Comparison of ENCODE assay signal across 8 mouse cellular contexts in the genomic region with DNA sequence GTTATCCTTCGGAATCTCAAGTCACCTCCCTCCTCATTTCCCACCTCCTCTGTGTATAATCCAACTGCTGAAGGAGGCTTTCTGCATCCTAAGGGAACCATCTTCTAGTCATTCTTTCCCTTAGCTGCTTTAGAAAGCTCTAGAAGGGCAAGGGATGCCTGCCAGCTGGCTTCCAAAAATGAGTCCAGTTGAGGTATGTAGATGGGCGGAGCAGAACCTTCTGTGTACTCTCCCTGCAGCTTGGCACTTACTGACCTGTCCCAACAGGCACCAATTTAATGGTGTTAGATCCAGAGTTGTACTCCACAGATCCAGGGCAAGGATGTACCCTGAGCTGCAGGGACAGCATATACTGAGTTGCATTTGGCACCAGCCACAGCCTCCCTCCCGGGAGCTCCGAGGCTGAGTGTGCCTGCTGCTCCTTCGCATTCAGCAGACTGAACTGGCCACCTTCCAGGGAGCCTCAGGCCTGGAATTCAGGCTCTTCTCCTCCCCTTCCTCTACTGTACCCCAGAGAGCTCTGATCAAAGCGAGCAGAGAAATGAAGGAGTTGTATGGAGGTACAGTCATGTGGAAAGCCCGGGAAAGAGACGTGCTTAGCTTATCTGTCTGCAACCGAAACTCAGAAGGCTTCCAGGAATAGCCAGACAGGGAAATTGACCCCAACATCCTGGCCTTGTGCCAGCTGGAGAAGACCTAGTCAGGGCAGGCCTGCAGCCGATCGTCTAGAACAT.
DNase-seq lines count a peak whose midpoint lies in the region; ATAC-seq lines count a peak whose summit lies in the region.

No protein-coding gene starts in this region.

- no peak overlapping the region for H3K4me3 ChIP-seq in forebrain, embryonic 14.5 days (ENCODE audit: low read depth, low read length)
- H3K4me3 ChIP-seq in forebrain, embryonic 11.5 days (ENCODE audit: low read depth, low read length) = no peak overlapping the region
- H3K4me3 ChIP-seq in embryonic facial prominence, embryonic 14.5 days (ENCODE audit: low read depth, low read length) = no peak overlapping the region
- no peak overlapping the region for H3K4me3 ChIP-seq in heart, embryonic 12.5 days
- H3K4me3 ChIP-seq in kidney, embryonic 16.5 days (ENCODE audit: low read length) = no peak overlapping the region
- H3K4me3 ChIP-seq in limb, embryonic 15.5 days = 0 out of 2 replicates have a peak overlapping the region, but pooled peaks have one; percentile 3

- H3K9me3 ChIP-seq in forebrain, embryonic 14.5 days (replicated peaks; ENCODE audit: control insufficient read depth, low read length) = no peaks in the 10 kb centered on the region
- H3K9me3 ChIP-seq in forebrain, embryonic 11.5 days (ENCODE audit: control insufficient read depth, low read length) = no peaks in the 10 kb centered on the region
- H3K9me3 ChIP-seq in embryonic facial prominence, embryonic 14.5 days (ENCODE audit: control insufficient read depth, low read length) = no peaks in the 10 kb centered on the region
- no peaks in the 10 kb centered on the region for H3K9me3 ChIP-seq in heart, embryonic 12.5 days (replicated peaks)
- H3K9me3 ChIP-seq in kidney, embryonic 16.5 days (ENCODE audit: low read length) = no peaks in the 10 kb centered on the region
- H3K9me3 ChIP-seq in limb, embryonic 15.5 days = no peaks in the 10 kb centered on the region

- ATAC-seq in forebrain, embryonic 14.5 days = peak; percentile 72; the same call in 1 of the 2 replicates
- no peak for ATAC-seq in forebrain, embryonic 11.5 days (replicated peaks; ENCODE audit: low FRiP score)
- peak; percentile 87 for ATAC-seq in embryonic facial prominence, embryonic 14.5 days (ENCODE audit: low read depth)
- ATAC-seq in heart, embryonic 12.5 days (ENCODE audit: insufficient number of reproducible peaks, low FRiP score) = peak; percentile 85
- ATAC-seq in kidney, embryonic 16.5 days (ENCODE audit: low FRiP score, low TSS enrichment) = peak; percentile 79
- ATAC-seq in limb, embryonic 15.5 days (ENCODE audit: insufficient number of reproducible peaks, low FRiP score, low TSS enrichment, low read depth) = peak; percentile 74
- ATAC-seq in erythroid progenitor cell, adult 5-6 weeks (replicated peaks; ENCODE audit: low FRiP score, poor library complexity, severe bottlenecking) = no peak

- DNase-seq in forebrain, embryonic 14.5 days (ENCODE audit: low spot score) = peak; percentile 91
- no peak for DNase-seq in forebrain, embryonic 11.5 days (ENCODE audit: low spot score)
- peak; percentile 94 for DNase-seq in embryonic facial prominence, embryonic 14.5 days (ENCODE audit: low spot score)
- DNase-seq in right cerebral cortex, postnatal 25 days = peak; percentile 62

- no peaks in the 10 kb centered on the region for H3K36me3 ChIP-seq in forebrain, embryonic 14.5 days (ENCODE audit: control insufficient read depth, insufficient read depth, low read length)
- H3K36me3 ChIP-seq in forebrain, embryonic 11.5 days (ENCODE audit: control insufficient read depth, insufficient read depth, low read length) = no peaks in the 10 kb centered on the region
- H3K36me3 ChIP-seq in embryonic facial prominence, embryonic 14.5 days (ENCODE audit: control insufficient read depth, insufficient read depth, low read length) = no peaks in the 10 kb centered on the region
- H3K36me3 ChIP-seq in heart, embryonic 12.5 days = no peaks in the 10 kb centered on the region
- H3K36me3 ChIP-seq in kidney, embryonic 16.5 days (ENCODE audit: insufficient read depth, low read length) = no peaks in the 10 kb centered on the region
- H3K36me3 ChIP-seq in limb, embryonic 15.5 days = no peaks in the 10 kb centered on the region

- no peak overlapping the region for H3K4me2 ChIP-seq in forebrain, embryonic 14.5 days (ENCODE audit: low read length)
- H3K4me2 ChIP-seq in forebrain, embryonic 11.5 days (ENCODE audit: low read depth, low read length, severe bottlenecking) = no peak overlapping the region
- H3K4me2 ChIP-seq in embryonic facial prominence, embryonic 14.5 days (ENCODE audit: low read depth, low read length) = peak overlapping the region; percentile 37
- peak overlapping the region; percentile 46 for H3K4me2 ChIP-seq in heart, embryonic 12.5 days
- H3K4me2 ChIP-seq in kidney, embryonic 16.5 days (replicated peaks; ENCODE audit: low read depth, low read length) = peak overlapping the region; percentile 26; the same call in 1 of the 2 replicates
- peak overlapping the region; percentile 33 for H3K4me2 ChIP-seq in limb, embryonic 15.5 days

- 41% methylated on average over 11 of the region's 11 CpGs for WGBS in forebrain, embryonic 14.5 days
- 78% methylated on average over 11 of the region's 11 CpGs for WGBS in forebrain, embryonic 11.5 days
- 21% methylated on average over 9 of the region's 11 CpGs for WGBS in embryonic facial prominence, embryonic 14.5 days
- 21% methylated on average over 11 of the region's 11 CpGs for WGBS in heart, embryonic 12.5 days
- 25% methylated on average over 11 of the region's 11 CpGs for WGBS in kidney, embryonic 16.5 days
- 13% methylated on average over 11 of the region's 11 CpGs for WGBS in limb, embryonic 15.5 days

- H3K27ac ChIP-seq in forebrain, embryonic 14.5 days (ENCODE audit: low read depth, low read length) = peak overlapping the region; percentile 60
- H3K27ac ChIP-seq in forebrain, embryonic 11.5 days (ENCODE audit: low read depth, low read length) = no peak overlapping the region
- H3K27ac ChIP-seq in embryonic facial prominence, embryonic 14.5 days (replicated peaks; ENCODE audit: low read depth, low read length) = peak overlapping the region; percentile 58
- peak overlapping the region; percentile 90 for H3K27ac ChIP-seq in heart, embryonic 12.5 days (ENCODE audit: poor library complexity, severe bottlenecking)
- H3K27ac ChIP-seq in kidney, embryonic 16.5 days (ENCODE audit: low read length) = peak overlapping the region; percentile 76
- H3K27ac ChIP-seq in limb, embryonic 15.5 days = peak overlapping the region; percentile 79

- peaks cover 9% of the 10 kb centered on the region; the same call in 1 of the 2 replicates for H3K4me1 ChIP-seq in forebrain, embryonic 14.5 days (ENCODE audit: control insufficient read depth, insufficient read depth, low read length)
- H3K4me1 ChIP-seq in forebrain, embryonic 11.5 days (replicated peaks; ENCODE audit: control insufficient read depth, insufficient read depth, low read length) = no peaks in the 10 kb centered on the region; the same call in 1 of the 2 replicates
- peaks cover 25% of the 10 kb centered on the region for H3K4me1 ChIP-seq in embryonic facial prominence, embryonic 14.5 days (ENCODE audit: control insufficient read depth, insufficient read depth, low read length)
- H3K4me1 ChIP-seq in heart, embryonic 12.5 days (replicated peaks) = peaks cover 44% of the 10 kb centered on the region
- peaks cover 28% of the 10 kb centered on the region for H3K4me1 ChIP-seq in kidney, embryonic 16.5 days (ENCODE audit: insufficient read depth, low read length)
- peaks cover 32% of the 10 kb centered on the region for H3K4me1 ChIP-seq in limb, embryonic 15.5 days

- H3K9ac ChIP-seq in forebrain, embryonic 14.5 days (ENCODE audit: low read length) = no peak overlapping the region
- H3K9ac ChIP-seq in forebrain, embryonic 11.5 days (ENCODE audit: low read length) = no peak overlapping the region
- H3K9ac ChIP-seq in embryonic facial prominence, embryonic 14.5 days (ENCODE audit: low read depth, low read length) = no peak overlapping the region
- H3K9ac ChIP-seq in heart, embryonic 12.5 days = no peak overlapping the region; the same call in 1 of the 2 replicates
- H3K9ac ChIP-seq in kidney, embryonic 16.5 days (replicated peaks; ENCODE audit: low read length) = 0 out of 2 replicates have a peak overlapping the region, but pooled peaks have one; percentile 3
- no peak overlapping the region for H3K9ac ChIP-seq in limb, embryonic 15.5 days

- H3K27me3 ChIP-seq in forebrain, embryonic 14.5 days (replicated peaks; ENCODE audit: control insufficient read depth, insufficient read depth, low read length) = no peaks in the 10 kb centered on the region
- no peaks in the 10 kb centered on the region for H3K27me3 ChIP-seq in forebrain, embryonic 11.5 days (ENCODE audit: control insufficient read depth, insufficient read depth, low read length)
- no peaks in the 10 kb centered on the region for H3K27me3 ChIP-seq in embryonic facial prominence, embryonic 14.5 days (replicated peaks; ENCODE audit: control insufficient read depth, insufficient read depth, low read length)
- H3K27me3 ChIP-seq in heart, embryonic 12.5 days (replicated peaks) = no peaks in the 10 kb centered on the region
- H3K27me3 ChIP-seq in kidney, embryonic 16.5 days (ENCODE audit: insufficient read depth, low read length) = no peaks in the 10 kb centered on the region
- no peaks in the 10 kb centered on the region for H3K27me3 ChIP-seq in limb, embryonic 15.5 days

Comparison
In these comparisons a context has a peak if more than half of its experiments do, and no peak if none do; other contexts are left out.
1. ATAC-seq: peak in forebrain, embryonic 14.5 days (single experiment), embryonic facial prominence, embryonic 14.5 days (single experiment), heart, embryonic 12.5 days (single experiment), kidney, embryonic 16.5 days (single experiment) and limb, embryonic 15.5 days (single experiment); none in forebrain, embryonic 11.5 days (single experiment) and erythroid progenitor cell, adult 5-6 weeks (single experiment).
2. H3K4me2 ChIP-seq: peak in embryonic facial prominence, embryonic 14.5 days (single experiment), heart, embryonic 12.5 days (single experiment), kidney, embryonic 16.5 days (single experiment) and limb, embryonic 15.5 days (single experiment); none in forebrain, embryonic 14.5 days (single experiment) and forebrain, embryonic 11.5 days (single experiment).